Mouse (Mus musculus) heart, adult 9 months (tissue): ENCODE results near the gene Stab1.

ENCODE experiments used
- DNase-seq, 2 experiments: peaks; one replicate each; pipeline ENCODE4 v3.0.0; 2022; ENCODE audit warnings: low spot score in 2 of 2

Stab1 gene

GRCm38 (mm10) chr14:31132031-31132430, 36.4 kb downstream of the Stab1 start:
- no peak for DNase-seq

GRCm38 (mm10) chr14:31131272-31131821, 37.1 kb downstream of the Stab1 start:
- DNase-seq = no peak

GRCm38 (mm10) chr14:31130236-31131220, 37.9 kb downstream of the Stab1 start, which contains the start of gene Nt5dc2:
Gene Nt5dc2, plus strand, starts transcription at chr14:31131053.
- DNase-seq = peak; percentile 85 to 88

- DNase-seq = no peak
Measured at GRCm38 (mm10) chr14:31129326-31130235, 38.9 kb downstream of the Stab1 start.

- DNase-seq = peak; percentile 97 to 98
Measured at GRCm38 (mm10) chr14:31128826-31129219, 39.6 kb downstream of the Stab1 start, which contains the start of gene Smim4. Gene Smim4, minus strand, starts transcription at chr14:31128956.

GRCm38 (mm10) chr14:31128101-31128825, 40.2 kb downstream of the Stab1 start:
- peak; percentile 65 to 71 for DNase-seq

GRCm38 (mm10) chr14:31126826-31127225, 41.6 kb downstream of the Stab1 start:
- no peak for DNase-seq

GRCm38 (mm10) chr14:31125106-31126075, 43.0 kb downstream of the Stab1 start:
- DNase-seq = peak in 1 of 2 experiments; percentile 8

- DNase-seq = no peak
Measured at GRCm38 (mm10) chr14:31115522-31115921, 52.9 kb downstream of the Stab1 start.

GRCm38 (mm10) chr14:31114011-31114410, 54.4 kb downstream of the Stab1 start:
- DNase-seq = no peak

- no peak for DNase-seq
Measured at GRCm38 (mm10) chr14:31112187-31112586, 56.3 kb downstream of the Stab1 start.

- DNase-seq = no peak
Measured at GRCm38 (mm10) chr14:31110613-31111012, 57.8 kb downstream of the Stab1 start.

- DNase-seq = no peak
Measured at GRCm38 (mm10) chr14:31105156-31105555, 63.3 kb downstream of the Stab1 start.

- no peak for DNase-seq
Measured at GRCm38 (mm10) chr14:31089918-31090317, 78.5 kb downstream of the Stab1 start.
